Mouse (Mus musculus) Patski (cell line): ENCODE data around the gene Gm10985. TPM values are rescaled to one million over a fixed set of nuclear protein-coding genes. Genes with fewer than 3 reads are reported as not detected.

Source experiments
- ATAC-seq: fragments of 100-300 bp; one replicate; pipeline ENCODE4 v1.8.0; 2021
- CTCF ChIA-PET: fragments of 350-600 bp; sonication (Branson Sonifier 250); formaldehyde crosslinking; loops from one replicate; lab custom pipeline; 2022; ENCODE audit warnings: inconsistent platforms; lab: Charles Lee
- POLR2A ChIA-PET: fragments of 350-600 bp; sonication (Branson Sonifier 250); formaldehyde crosslinking; loops from one replicate; lab custom pipeline; 2022; ENCODE audit warnings: antibody characterized with exemption, inconsistent platforms; lab: Charles Lee
- DNase-seq: peaks from one replicate; pipeline ENCODE4 v3.0.0-alpha.2; 2011; ENCODE audit warnings: low read depth, low spot score
- H3K27me3 ChIP-seq: fragments of 371-371 bp; one replicate; pipeline ENCODE4 v1.5.1; 2021
- CTCF ChIP-seq: fragments of 100-300 bp; IDR thresholded peaks from one replicate; pipeline ENCODE4 v1.5.1; 2021
- in situ Hi-C: fragments of 300-500 bp; cut with MboI; formaldehyde crosslinking; loops from 3 replicates; pipeline ENCODE4 v1.11.1; 2018; ENCODE audit warnings: low pct_unique_long_range_greater_than_20kb, mixed read lengths
- polyA plus RNA-seq: library from polyadenylated mRNA; unstranded; gene quantifications from one replicate; pipeline ENCODE4 v1.2.3, GENCODE M21; 2021

The Gm10985 gene
- polyA plus RNA-seq: not detected

- no peak for ATAC-seq
- ChIA-PET CTCF (interaction anchor here (0.7 to 1.6 kb wide), 3 partner anchors 16 to 872 kb away, joined by 3 to 4 read pairs (median 3); no protein-coding TSS in a partner anchor), POLR2A (no interaction called here)
- DNase-seq: no peak
- peaks cover 25% of the 10 kb centered on the region for H3K27me3 ChIP-seq
- no peak for TF ChIP-seq CTCF
- in situ Hi-C loops: no loop called here
These were observed at the start of gene Gm10985 for GRCm38 (mm10) chr3:53844786-53845185. Gm10985 (plus strand) TSS chr3:53845086.

- H3K27me3 ChIP-seq: peaks cover 63% of the 10 kb centered on the region
- no peak for TF ChIP-seq CTCF
- DNase-seq: no peak
- in situ Hi-C loops: no loop called here
- CTCF ChIA-PET: no interaction called here
- ATAC-seq: no peak
- POLR2A ChIA-PET: no interaction called here
These were observed 48.0 kb upstream of the Gm10985 start for GRCm38 (mm10) chr3:53796933-53797332.

- ChIA-PET POLR2A (no interaction called here), CTCF (no interaction called here)
- peaks cover 44% of the 10 kb centered on the region for H3K27me3 ChIP-seq
- no peak for TF ChIP-seq CTCF
- in situ Hi-C loops: no loop called here
- DNase-seq (no peak), ATAC-seq (no peak)
These were observed 45.2 kb upstream of the Gm10985 start for GRCm38 (mm10) chr3:53799671-53800070.

GRCm38 (mm10) chr3:53813421-53813977 lies 31.4 kb upstream of the Gm10985 start:
- in situ Hi-C loops: no loop called here
- peaks cover 29% of the 10 kb centered on the region for H3K27me3 ChIP-seq
- ATAC-seq (no peak), DNase-seq (no peak)
- ChIA-PET CTCF (interaction anchor here (0.6 to 1.1 kb wide), 2 partner anchors 12 to 23 kb away, joined by 3 read pairs; no protein-coding TSS in a partner anchor), POLR2A (interaction anchor here (0.7 kb wide), 1 partner anchor 16 kb away, joined by 5 read pairs; no protein-coding TSS in a partner anchor)
- no peak for TF ChIP-seq CTCF

- in situ Hi-C loops: no loop called here
- ATAC-seq: no peak
These were observed 10.6 kb upstream of the Gm10985 start for GRCm38 (mm10) chr3:53834238-53834637.

GRCm38 (mm10) chr3:53846206-53846928 lies 1.5 kb downstream of the Gm10985 start:
- DNase-seq (no peak), ATAC-seq (no peak)
- POLR2A ChIA-PET: no interaction called here
- in situ Hi-C loops: no loop called here
- TF ChIP-seq CTCF: no peak
- CTCF ChIA-PET: interaction anchor here (1.6 kb wide), 1 partner anchor 15 kb away, joined by 4 read pairs; no protein-coding TSS in a partner anchor
- peaks cover 25% of the 10 kb centered on the region for H3K27me3 ChIP-seq

More at GRCm38 (mm10) chr3:53834238-53834637, 10.6 kb upstream of the Gm10985 start:
- no peak for DNase-seq
- no peak for TF ChIP-seq CTCF
- POLR2A ChIA-PET: no interaction called here
- CTCF ChIA-PET: no interaction called here
- peaks cover 48% of the 10 kb centered on the region for H3K27me3 ChIP-seq

GRCm38 (mm10) chr3:53847726-53848125 lies 2.8 kb downstream of the Gm10985 start:
- ATAC-seq: no peak
- ChIA-PET CTCF (interaction anchor here (0.7 to 0.8 kb wide), 2 partner anchors 11 to 83 kb away, joined by 3 read pairs; no protein-coding TSS in a partner anchor), POLR2A (no interaction called here)
- in situ Hi-C loops: no loop called here
- no peak for DNase-seq
- peaks cover 23% of the 10 kb centered on the region for H3K27me3 ChIP-seq
- no peak for TF ChIP-seq CTCF

GRCm38 (mm10) chr3:53848262-53848661 lies 3.4 kb downstream of the Gm10985 start:
- no peak for ATAC-seq
- TF ChIP-seq CTCF: no peak
- peaks cover 18% of the 10 kb centered on the region for H3K27me3 ChIP-seq
- in situ Hi-C loops: no loop called here
- no peak for DNase-seq
- CTCF ChIA-PET: interaction anchor here (0.7 to 0.8 kb wide), 2 partner anchors 10 to 83 kb away, joined by 3 read pairs; no protein-coding TSS in a partner anchor
- POLR2A ChIA-PET: no interaction called here

GRCm38 (mm10) chr3:53854261-53854660 lies 9.4 kb downstream of the Gm10985 start:
- POLR2A ChIA-PET: no interaction called here
- no peaks in the 10 kb centered on the region for H3K27me3 ChIP-seq
- DNase-seq (no peak), ATAC-seq (no peak)
- CTCF ChIA-PET: interaction anchor here (1.3 kb wide), 1 partner anchor 8 kb away, joined by 4 read pairs; no protein-coding TSS in a partner anchor
- in situ Hi-C loops: no loop called here
- no peak for TF ChIP-seq CTCF

- DNase-seq (no peak), ATAC-seq (no peak)
- no peak for TF ChIP-seq CTCF
- no peaks in the 10 kb centered on the region for H3K27me3 ChIP-seq
- CTCF ChIA-PET: interaction anchor here (1.3 kb wide), 1 partner anchor 8 kb away, joined by 4 read pairs; no protein-coding TSS in a partner anchor
- POLR2A ChIA-PET: no interaction called here
- in situ Hi-C loops: no loop called here
These were observed 9.9 kb downstream of the Gm10985 start for GRCm38 (mm10) chr3:53854831-53855230.
